Mouse (Mus musculus): ENCODE measurements around the gene Il4i1.

- no peak for TF ChIP-seq CTCF (conservative IDR thresholded peaks at IDR 0.05; ENCODE audit: low read length)
- TF ChIP-seq POU5F1 (IDR thresholded peaks at IDR 0.05; ENCODE audit: borderline replicate concordance, low read length): no peak
- TF ChIP-seq NANOG (IDR thresholded peaks at IDR 0.05; ENCODE audit: borderline replicate concordance, low read length): no peak
These were observed 19.3 kb downstream of the Il4i1 start for GRCm38 (mm10) chr7:44835373-44836015.
